Mouse (Mus musculus): ENCODE results near the gene Vac14. TPM values are rescaled to one million over a fixed set of nuclear protein-coding genes. Genes with fewer than 3 reads are reported as not detected.

Gene Vac14
- polyA plus RNA-seq, 1 experiment from 2014 or later = 31.8 TPM

GRCm38 (mm10) chr8:110716075-110716474 is 97.7 kb downstream of the Vac14 start:
- 55% methylated on average over 4 of the region's 4 CpGs for WGBS
- no peaks in the 10 kb centered on the region for H3K9me3 ChIP-seq
- no peak for DNase-seq (ENCODE audit: low spot score)
- peaks cover 97% of the 10 kb centered on the region for H3K4me1 ChIP-seq
- no peak overlapping the region for H3K4me3 ChIP-seq
- peaks cover 20% of the 10 kb centered on the region for H3K36me3 ChIP-seq
- H3K27me3 ChIP-seq (ENCODE audit: insufficient read depth, poor library complexity, severe bottlenecking) = 0 out of 2 replicates have a peak, but pooled peaks cover 5% of the 10 kb centered on the region
- peak overlapping the region; percentile 84 for H3K27ac ChIP-seq

GRCm38 (mm10) chr8:110717131-110717530 is 98.7 kb downstream of the Vac14 start:
- peaks cover 91% of the 10 kb centered on the region for H3K4me1 ChIP-seq

GRCm38 (mm10) chr8:110718209-110718968 is 100.0 kb downstream of the Vac14 start:
- Histone ChIP-seq H3K36me3 (peaks cover 16% of the 10 kb centered on the region), H3K27me3 (ENCODE audit: insufficient read depth, poor library complexity, severe bottlenecking) (0 out of 2 replicates have a peak, but pooled peaks cover 5% of the 10 kb centered on the region), H3K4me3 (no peak overlapping the region), H3K4me1 (peaks cover 91% of the 10 kb centered on the region), H3K9me3 (no peaks in the 10 kb centered on the region), H3K27ac (peak overlapping the region; percentile 72; the same call in 1 of the 2 replicates)
- no peak for DNase-seq (ENCODE audit: low spot score)
- WGBS = 82% methylated on average over 8 of the region's 8 CpGs

More at GRCm38 (mm10) chr8:110717131-110717530, 98.7 kb downstream of the Vac14 start:
- H3K27me3 ChIP-seq (ENCODE audit: insufficient read depth, poor library complexity, severe bottlenecking) = 0 out of 2 replicates have a peak, but pooled peaks cover 5% of the 10 kb centered on the region
- 69% methylated on average over 7 of the region's 7 CpGs for WGBS
- no peaks in the 10 kb centered on the region for H3K9me3 ChIP-seq
- H3K4me3 ChIP-seq = no peak overlapping the region
- DNase-seq (ENCODE audit: low spot score) = no peak
- peak overlapping the region; percentile 84 for H3K27ac ChIP-seq
- H3K36me3 ChIP-seq = peaks cover 18% of the 10 kb centered on the region

GRCm38 (mm10) chr8:110718969-110719670 is 100.7 kb downstream of the Vac14 start:
- DNase-seq (ENCODE audit: low spot score) = no peak

GRCm38 (mm10) chr8:110719898-110720653 is 101.7 kb downstream of the Vac14 start:
- no peak overlapping the region for H3K4me3 ChIP-seq

More at GRCm38 (mm10) chr8:110718969-110719670, 100.7 kb downstream of the Vac14 start:
- Histone ChIP-seq H3K36me3 (peaks cover 13% of the 10 kb centered on the region; the same call in 1 of the 2 replicates), H3K27me3 (ENCODE audit: insufficient read depth, poor library complexity, severe bottlenecking) (0 out of 2 replicates have a peak, but pooled peaks cover 5% of the 10 kb centered on the region), H3K4me1 (peaks cover 91% of the 10 kb centered on the region), H3K9me3 (no peaks in the 10 kb centered on the region), H3K4me3 (peak overlapping the region; percentile 12; the same call in 1 of the 2 replicates), H3K27ac (peak overlapping the region; percentile 72)
- 47% methylated on average over 12 of the region's 12 CpGs for whole genome bisulfite sequencing

GRCm38 (mm10) chr8:110720685-110721598 is 102.6 kb downstream of the Vac14 start, which contains the start of gene Mtss1l:
Gene Mtss1l, plus strand, starts transcription at chr8:110721476.
- WGBS = 4% methylated on average over 75 of the region's 75 CpGs
- H3K4me1 ChIP-seq = peaks cover 91% of the 10 kb centered on the region

More at GRCm38 (mm10) chr8:110719898-110720653, 101.7 kb downstream of the Vac14 start:
- Histone ChIP-seq H3K27me3 (ENCODE audit: insufficient read depth, poor library complexity, severe bottlenecking) (0 out of 2 replicates have a peak, but pooled peaks cover 5% of the 10 kb centered on the region), H3K9me3 (no peaks in the 10 kb centered on the region), H3K36me3 (peaks cover 16% of the 10 kb centered on the region; the same call in 1 of the 2 replicates), H3K4me1 (peaks cover 91% of the 10 kb centered on the region), H3K27ac (peak overlapping the region; percentile 94)
- WGBS = 53% methylated on average over 6 of the region's 6 CpGs
- no peak for DNase-seq (ENCODE audit: low spot score)

GRCm38 (mm10) chr8:110721606-110722413 is 103.4 kb downstream of the Vac14 start:
- Histone ChIP-seq H3K4me1 (peaks cover 91% of the 10 kb centered on the region), H3K4me3 (peak overlapping the region; percentile 86), H3K9me3 (no peaks in the 10 kb centered on the region), H3K27ac (peak overlapping the region; percentile 94), H3K36me3 (peaks cover 28% of the 10 kb centered on the region), H3K27me3 (ENCODE audit: insufficient read depth, poor library complexity, severe bottlenecking) (0 out of 2 replicates have a peak, but pooled peaks cover 5% of the 10 kb centered on the region)
- no peak for DNase-seq (ENCODE audit: low spot score)
- WGBS = 8% methylated on average over 51 of the region's 59 CpGs

More at GRCm38 (mm10) chr8:110720685-110721598, 102.6 kb downstream of the Vac14 start, which contains the start of gene Mtss1l:
- Histone ChIP-seq H3K27ac (peak within 1 kb of the TSS; percentile 94), H3K27me3 (ENCODE audit: insufficient read depth, poor library complexity, severe bottlenecking) (0 out of 2 replicates have a peak, but pooled peaks cover 5% of the 10 kb centered on the region), H3K4me3 (peak within 1 kb of the TSS; percentile 86), H3K9me3 (no peaks in the 10 kb centered on the region), H3K36me3 (peaks cover 20% of the 10 kb centered on the region; the same call in 1 of the 2 replicates)
- peak; percentile 92 for DNase-seq (ENCODE audit: low spot score)

GRCm38 (mm10) chr8:110722414-110723011 is 104.1 kb downstream of the Vac14 start:
- no peaks in the 10 kb centered on the region for H3K9me3 ChIP-seq
- H3K36me3 ChIP-seq = peaks cover 30% of the 10 kb centered on the region
- peak overlapping the region; percentile 86 for H3K4me3 ChIP-seq
- H3K27me3 ChIP-seq (ENCODE audit: insufficient read depth, poor library complexity, severe bottlenecking) = 0 out of 2 replicates have a peak, but pooled peaks cover 5% of the 10 kb centered on the region
- peak overlapping the region; percentile 94 for H3K27ac ChIP-seq
- WGBS = 64% methylated on average over 11 of the region's 11 CpGs
- no peak for DNase-seq (ENCODE audit: low spot score)
- peaks cover 88% of the 10 kb centered on the region for H3K4me1 ChIP-seq

GRCm38 (mm10) chr8:110724493-110724892 is 106.1 kb downstream of the Vac14 start:
- Histone ChIP-seq H3K4me1 (peaks cover 79% of the 10 kb centered on the region), H3K36me3 (peaks cover 50% of the 10 kb centered on the region), H3K27ac (peak overlapping the region; percentile 50; the same call in 1 of the 2 replicates), H3K4me3 (no peak overlapping the region), H3K27me3 (ENCODE audit: insufficient read depth, poor library complexity, severe bottlenecking) (0 out of 2 replicates have a peak, but pooled peaks cover under 1% of the 10 kb centered on the region), H3K9me3 (no peaks in the 10 kb centered on the region)
- no peak for DNase-seq (ENCODE audit: low spot score)
- WGBS = 77% methylated on average over 3 of the region's 3 CpGs

- Histone ChIP-seq H3K4me3 (no peak overlapping the region), H3K4me1 (peaks cover 72% of the 10 kb centered on the region), H3K36me3 (peaks cover 58% of the 10 kb centered on the region), H3K27me3 (ENCODE audit: insufficient read depth, poor library complexity, severe bottlenecking) (no peaks in the 10 kb centered on the region), H3K9me3 (no peaks in the 10 kb centered on the region), H3K27ac (peak overlapping the region; percentile 50; the same call in 1 of the 2 replicates)
- DNase-seq (ENCODE audit: low spot score) = no peak
- WGBS = 54% methylated on average over 7 of the region's 7 CpGs
These were observed 106.9 kb downstream of the Vac14 start for GRCm38 (mm10) chr8:110725084-110725838.
